Mouse (Mus musculus) heart, embryonic 14.5 days (tissue): ENCODE measurements around the gene Inf2. TPM values are rescaled to one million over a fixed set of nuclear protein-coding genes. Genes with fewer than 3 reads are reported as not detected.

Source experiments
- ATAC-seq: fragments of 200-750 bp; cut with Nextera tagmentation; 2 replicates; pipeline ENCODE4 v1.8.0; 2017; ENCODE audit warnings: low read depth, moderate TSS enrichment; ENCODE audit not compliant: insufficient number of reproducible peaks, insufficient read depth, low FRiP score
- H3K27ac ChIP-seq, 2 experiments: fragments of 200-500 bp in 1 of 2; fragments of 300-500 bp in 1 of 2; sonication (generic) in 1 of 2; replicated peaks in 1 of 2; 2 replicates each; pipeline ENCODE4 v1.5.1; 2012 to 2014; ENCODE audit warnings: low read depth in 2 of 2, low read length in 2 of 2, control low read depth in 1 of 2, mild to moderate bottlenecking in 1 of 2, mixed read lengths in 1 of 2; ENCODE audit not compliant: control insufficient read depth in 1 of 2, insufficient read depth in 1 of 2
- H3K27me3 ChIP-seq: fragments of 300-500 bp; sonication (generic); 2 replicates; pipeline ENCODE4 v1.6.1; 2014; ENCODE audit warnings: mild to moderate bottlenecking, low read length, control low read depth; ENCODE audit not compliant: control insufficient read depth, insufficient read depth
- H3K36me3 ChIP-seq: fragments of 300-500 bp; sonication (generic); 2 replicates; pipeline ENCODE4 v1.6.1; 2014; ENCODE audit warnings: mild to moderate bottlenecking, control low read depth, low read length, mixed read lengths; ENCODE audit not compliant: control insufficient read depth, insufficient read depth
- H3K4me1 ChIP-seq, 2 experiments: fragments of 200-500 bp in 1 of 2; fragments of 300-500 bp in 1 of 2; sonication (generic) in 1 of 2; 2 replicates each; pipeline ENCODE4 v1.6.1; 2012 to 2014; ENCODE audit warnings: low read length in 2 of 2, control low read depth in 1 of 2, mixed read lengths in 1 of 2; ENCODE audit not compliant: control insufficient read depth in 2 of 2, insufficient read depth in 2 of 2
- H3K4me2 ChIP-seq: fragments of 300-500 bp; sonication (generic); 2 replicates; pipeline ENCODE4 v1.6.1; 2014; ENCODE audit warnings: mild to moderate bottlenecking, low read length
- H3K4me3 ChIP-seq, 2 experiments: fragments of 200-500 bp in 1 of 2; fragments of 300-500 bp in 1 of 2; sonication (generic) in 1 of 2; 2 replicates each; pipeline ENCODE4 v1.5.1; 2012 to 2014; ENCODE audit warnings: low read length in 2 of 2, mild to moderate bottlenecking in 2 of 2, control low read depth in 1 of 2, low read depth in 1 of 2, moderate library complexity in 1 of 2; ENCODE audit not compliant: control insufficient read depth in 1 of 2, insufficient read depth in 1 of 2
- H3K9ac ChIP-seq: fragments of 300-500 bp; sonication (generic); 2 replicates; pipeline ENCODE4 v1.6.1; 2014; ENCODE audit warnings: mild to moderate bottlenecking, low read length
- H3K9me3 ChIP-seq: fragments of 300-500 bp; sonication (generic); 2 replicates; pipeline ENCODE4 v1.6.1; 2016; ENCODE audit warnings: low read length, control low read depth; ENCODE audit not compliant: control insufficient read depth
- WGBS: fragments of 180-500 bp; shearing (Covaris S2); extraction: QIAGEN DNeasy Blood & Tissue Kit; methylation state at CpG from one replicate; pipeline ENCODE4 v1.1.7; 2014; 5-methylcytosine and 5-hydroxymethylcytosine counted together
- polyA plus RNA-seq: library from polyadenylated mRNA; unstranded; fragments of >200 nt; fragmentation: Nextera tagmentation; extraction: Ambion mirVana; gene quantifications from 2 replicates; pipeline ENCODE4 v1.2.1, GENCODE M21; 2014

The Inf2 gene
- polyA plus RNA-seq, 1 experiment from 2014 or later = 2.9 TPM

GRCm38 (mm10) chr12:112544946-112545701, 43.5 kb upstream of the Inf2 start:
- H3K9ac ChIP-seq = no peak overlapping the region
- no peak overlapping the region for H3K4me3 ChIP-seq
- no peak overlapping the region for H3K4me2 ChIP-seq
- H3K9me3 ChIP-seq = no peaks in the 10 kb centered on the region
- 0 out of 2 replicates have a peak, but pooled peaks cover 3% of the 10 kb centered on the region for H3K27me3 ChIP-seq
- no peak for ATAC-seq
- no peaks in the 10 kb centered on the region for H3K36me3 ChIP-seq
- H3K4me1 ChIP-seq = peaks cover 13 to 15% of the 10 kb centered on the region in 2 experiments; a peak in 3 of 4 replicates
- 35% methylated on average over 12 of the region's 12 CpGs for WGBS
- no peak overlapping the region for H3K27ac ChIP-seq

- no peak for ATAC-seq
- Histone ChIP-seq H3K9me3 (no peaks in the 10 kb centered on the region), H3K4me1 (peaks cover 10 to 12% of the 10 kb centered on the region in 2 experiments; a peak in 3 of 4 replicates), H3K27ac (no peak overlapping the region), H3K9ac (no peak overlapping the region), H3K4me3 (no peak overlapping the region), H3K36me3 (no peaks in the 10 kb centered on the region), H3K4me2 (no peak overlapping the region), H3K27me3 (0 out of 2 replicates have a peak, but pooled peaks cover 3% of the 10 kb centered on the region)
- 93% methylated on average over 8 of the region's 8 CpGs for WGBS
Observed at GRCm38 (mm10) chr12:112546110-112546509, 42.5 kb upstream of the Inf2 start.

- Histone ChIP-seq H3K4me3 (no peak overlapping the region), H3K27ac (no peak overlapping the region), H3K4me2 (no peak overlapping the region), H3K27me3 (no peaks in the 10 kb centered on the region), H3K9me3 (no peaks in the 10 kb centered on the region), H3K9ac (no peak overlapping the region), H3K4me1 (peaks cover 0 to 6% of the 10 kb centered on the region in 2 experiments; a peak in 1 of 4 replicates), H3K36me3 (no peaks in the 10 kb centered on the region)
- 87% methylated on average over 1 of the region's 1 CpGs for WGBS
- ATAC-seq = no peak
Observed at GRCm38 (mm10) chr12:112549287-112549686, 39.3 kb upstream of the Inf2 start.

- no peaks in the 10 kb centered on the region for H3K36me3 ChIP-seq
- H3K4me1 ChIP-seq = no peaks in the 10 kb centered on the region
- no peak overlapping the region for H3K9ac ChIP-seq
- no peaks in the 10 kb centered on the region for H3K9me3 ChIP-seq
- no peaks in the 10 kb centered on the region for H3K27me3 ChIP-seq
- no peak overlapping the region for H3K4me3 ChIP-seq
- no peak overlapping the region for H3K4me2 ChIP-seq
- ATAC-seq = no peak
- 9% methylated on average over 13 of the region's 13 CpGs for WGBS
- H3K27ac ChIP-seq = no peak overlapping the region
Observed at GRCm38 (mm10) chr12:112551861-112552375, 36.7 kb upstream of the Inf2 start.

- H3K27ac ChIP-seq = no peak overlapping the region
- no peaks in the 10 kb centered on the region for H3K36me3 ChIP-seq
- 49% methylated on average over 5 of the region's 5 CpGs for WGBS
- no peaks in the 10 kb centered on the region for H3K9me3 ChIP-seq
- H3K27me3 ChIP-seq = no peaks in the 10 kb centered on the region
- H3K4me1 ChIP-seq = no peaks in the 10 kb centered on the region
- no peak overlapping the region for H3K4me3 ChIP-seq
- no peak overlapping the region for H3K9ac ChIP-seq
- ATAC-seq = no peak
- no peak overlapping the region for H3K4me2 ChIP-seq
Observed at GRCm38 (mm10) chr12:112552520-112552919, 36.1 kb upstream of the Inf2 start.

GRCm38 (mm10) chr12:112554900-112555299, 33.7 kb upstream of the Inf2 start:
- no peaks in the 10 kb centered on the region for H3K9me3 ChIP-seq
- H3K4me1 ChIP-seq = peaks cover 0 to under 1% of the 10 kb centered on the region in 2 experiments; a peak in 2 of 4 replicates
- no peak overlapping the region for H3K4me3 ChIP-seq
- ATAC-seq = no peak
- WGBS = 39% methylated on average over 12 of the region's 12 CpGs
- no peak overlapping the region for H3K9ac ChIP-seq
- H3K27me3 ChIP-seq = no peaks in the 10 kb centered on the region
- no peak overlapping the region for H3K27ac ChIP-seq
- no peaks in the 10 kb centered on the region for H3K36me3 ChIP-seq
- no peak overlapping the region for H3K4me2 ChIP-seq

- no peak for ATAC-seq
Observed at GRCm38 (mm10) chr12:112556531-112557060, 32.0 kb upstream of the Inf2 start.

More at GRCm38 (mm10) chr12:112556531-112557060, 32.0 kb upstream of the Inf2 start:
- peaks cover 4% of the 10 kb centered on the region in 2 experiments; a peak in 2 of 4 replicates for H3K4me1 ChIP-seq
- no peaks in the 10 kb centered on the region for H3K36me3 ChIP-seq
- no peak overlapping the region for H3K9ac ChIP-seq
- H3K27me3 ChIP-seq = no peaks in the 10 kb centered on the region
- H3K4me2 ChIP-seq = no peak overlapping the region
- H3K9me3 ChIP-seq = no peaks in the 10 kb centered on the region
- H3K27ac ChIP-seq = no peak overlapping the region
- H3K4me3 ChIP-seq = no peak overlapping the region
- WGBS = 69% methylated on average over 9 of the region's 9 CpGs
